In genomic region chr10:121289970-121290681, GRCm38 (mm10) we compare ENCODE assay signal across 8 mouse cellular contexts.
DNase-seq lines count a peak whose midpoint lies in the region; ATAC-seq lines count a peak whose summit lies in the region.

No protein-coding gene starts in this region.

- no peaks in the 10 kb centered on the region for H3K36me3 ChIP-seq in heart, embryonic 14.5 days (ENCODE audit: control insufficient read depth, insufficient read depth, low read length)

- no peak overlapping the region for H3K9ac ChIP-seq in heart, embryonic 14.5 days (ENCODE audit: low read length)

- 57% methylated on average over 4 of the region's 4 CpGs for WGBS in heart, embryonic 14.5 days

- H3K27me3 ChIP-seq in heart, embryonic 14.5 days (ENCODE audit: control insufficient read depth, insufficient read depth, low read length): no peaks in the 10 kb centered on the region

- H3K4me1 ChIP-seq in heart, embryonic 14.5 days (ENCODE audit: control insufficient read depth in 2 of 2, insufficient read depth in 2 of 2, low read length in 2 of 2): peaks cover 6 to 12% of the 10 kb centered on the region in 2 experiments; a peak in 2 of 4 replicates

- H3K4me3 ChIP-seq in heart, embryonic 14.5 days (ENCODE audit: control insufficient read depth in 1 of 2, insufficient read depth in 1 of 2, low read depth in 1 of 2, low read length in 2 of 2): no peak overlapping the region

- no peak for DNase-seq in heart, postnatal 4 days
- peak; percentile 49 for DNase-seq in CD4-positive helper T cell, adult 2 months (ENCODE audit: low read depth, low spot score)
- DNase-seq in left cerebral cortex, adult 18-20 months (ENCODE audit: low spot score in 2 of 2): no peak
- DNase-seq in natural killer cell, adult 2 months (ENCODE audit: low spot score in 2 of 2): no peak
- no peak for DNase-seq in gastrocnemius, postnatal 10 days

- H3K27ac ChIP-seq in heart, embryonic 14.5 days (replicated peaks in 1 of 2; ENCODE audit: control insufficient read depth in 1 of 2, insufficient read depth in 1 of 2, low read depth in 2 of 2, low read length in 2 of 2): no peak overlapping the region

- H3K4me2 ChIP-seq in heart, embryonic 14.5 days (ENCODE audit: low read length): peak overlapping the region; percentile 45

- no peak for ATAC-seq in heart, embryonic 14.5 days (ENCODE audit: insufficient number of reproducible peaks, insufficient read depth, low FRiP score, low read depth)
- ATAC-seq in common myeloid progenitor, adult 5-6 weeks (replicated peaks; ENCODE audit: low read depth, poor library complexity, severe bottlenecking): peak; percentile 59
- peak; percentile 82 for ATAC-seq in megakaryocyte, adult 5-6 weeks (ENCODE audit: poor library complexity, severe bottlenecking)

- H3K9me3 ChIP-seq in heart, embryonic 14.5 days (ENCODE audit: control insufficient read depth, low read length): no peaks in the 10 kb centered on the region
